Comparison of ENCODE assay signal across 16 mouse cellular contexts in the genomic region with DNA sequence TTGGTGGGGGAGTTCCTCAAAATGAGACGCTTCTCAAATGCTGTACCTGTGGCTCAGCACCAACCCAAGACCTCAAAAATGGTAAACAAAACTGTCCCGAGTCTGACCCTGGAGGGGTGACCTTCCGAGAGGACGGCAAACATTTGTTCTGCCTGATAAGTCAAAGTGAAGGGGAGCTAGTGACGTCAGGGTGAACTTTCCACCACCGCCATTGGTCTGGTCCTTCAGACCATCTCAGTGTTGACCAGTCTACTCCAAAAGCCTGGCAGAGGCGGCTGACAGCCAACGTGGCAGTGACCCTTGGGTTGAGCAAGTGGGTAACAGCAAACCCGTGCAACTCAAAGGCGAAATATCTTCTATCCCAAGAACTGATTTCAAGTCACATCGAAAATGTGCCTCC. TPM values are rescaled to one million over a fixed set of nuclear protein-coding genes. Genes with fewer than 3 reads are reported as not detected.
A peak's percentile ranks its signal among the peaks of the same experiment; 100 is the strongest.
DNase-seq lines count a peak whose midpoint lies in the region; ATAC-seq and TF ChIP-seq lines count a peak whose summit lies in the region.
"Had no signal": no experiment of that assay in that cellular context is flagged by ENCODE, and none has a peak within 500 bp of the region (broad histone marks: within the 10 kb centered on the region; RNA-seq: fewer than 3 reads in every experiment).

No protein-coding gene starts in this region.

- no peaks in the 10 kb centered on the region for H3K9me3 ChIP-seq in stomach, embryonic 14.5 days (ENCODE audit: control insufficient read depth, low read depth, low read length)
- no peaks in the 10 kb centered on the region for H3K9me3 ChIP-seq in intestine, postnatal 0 days (ENCODE audit: control insufficient read depth)
- H3K9me3 ChIP-seq: embryonic facial prominence, embryonic 15.5 days; hindbrain, embryonic 13.5 days had no signal

- TF ChIP-seq POLR2A in liver, adult 2 months (IDR thresholded peaks at IDR 0.05; ENCODE audit: extremely low read depth, insufficient read depth, low read length): peak; percentile 41; the same call in 1 of the 2 replicates
- TF ChIP-seq POLR2A in lung, adult 2 months (IDR thresholded peaks at IDR 0.05; ENCODE audit: borderline replicate concordance, extremely low read depth, low read depth, low read length): no peak
- TF ChIP-seq POLR2A in cerebellum, adult 2 months (IDR thresholded peaks at IDR 0.05; ENCODE audit: borderline replicate concordance, insufficient read depth, low read length): no peak

- 22% methylated on average over 11 of the region's 11 CpGs for WGBS in liver, adult 2 months
- 47% methylated on average over 11 of the region's 11 CpGs for WGBS in lung, adult 2 months
- WGBS in stomach, embryonic 14.5 days: 55% methylated on average over 11 of the region's 11 CpGs
- WGBS in cerebellum, adult 2 months: 89% methylated on average over 11 of the region's 11 CpGs
- WGBS in intestine, postnatal 0 days: 55% methylated on average over 11 of the region's 11 CpGs

- peak overlapping the region; percentile 60 for H3K4me3 ChIP-seq in liver, adult 2 months (ENCODE audit: insufficient read depth, low read depth, low read length)
- no peak overlapping the region for H3K4me3 ChIP-seq in lung, adult 2 months (replicated peaks; ENCODE audit: extremely low read depth, low read depth, low read length)
- no peak overlapping the region for H3K4me3 ChIP-seq in stomach, embryonic 14.5 days (ENCODE audit: low read depth, low read length)
- no peak overlapping the region for H3K4me3 ChIP-seq in cerebellum, adult 2 months (replicated peaks; ENCODE audit: insufficient read depth, low read depth, low read length)
- H3K4me3 ChIP-seq in intestine, postnatal 0 days (ENCODE audit: low read depth, low read length): no peak overlapping the region
- H3K4me3 ChIP-seq: embryonic facial prominence, embryonic 15.5 days; hindbrain, embryonic 13.5 days had no signal

- TF ChIP-seq CTCF in liver, adult 2 months (IDR thresholded peaks at IDR 0.05; ENCODE audit: low read depth, low read length): no peak
- no peak for TF ChIP-seq CTCF in lung, adult 2 months (IDR thresholded peaks at IDR 0.05; ENCODE audit: insufficient read depth, low read length)
- TF ChIP-seq CTCF in cerebellum, adult 2 months (IDR thresholded peaks at IDR 0.05; ENCODE audit: borderline replicate concordance, insufficient read depth, low read depth, low read length): no peak
- TF ChIP-seq CTCF in intestine, postnatal 0 days (IDR thresholded peaks at IDR 0.05; ENCODE audit: low read depth): no peak

- DNase-seq in adrenal gland, adult 2 months: peak; percentile 18
- DNase-seq in adrenal gland, adult (ENCODE audit: inconsistent age in 2 of 2, low spot score in 1 of 2): no peak
- peak; percentile 99 for DNase-seq in liver, adult 2 months (ENCODE audit: extremely low read depth, low read depth, low spot score)
- DNase-seq in lung, adult 2 months: peak; percentile 51
- DNase-seq in cerebellum, adult 2 months: no peak
- DNase-seq in right cerebral cortex, adult 2 months (ENCODE audit: low spot score in 2 of 2): no peak
- DNase-seq: cerebellum, adult 11-12 months; kidney, postnatal 25 days; midbrain, embryonic 14.5 days; thymus, adult 2 months had no signal

- H3K27me3 ChIP-seq in liver, adult 2 months (ENCODE audit: control insufficient read depth, insufficient read depth, low read length): no peaks in the 10 kb centered on the region
- H3K27me3 ChIP-seq in stomach, embryonic 14.5 days (ENCODE audit: control insufficient read depth, insufficient read depth, low read length): no peaks in the 10 kb centered on the region
- no peaks in the 10 kb centered on the region for H3K27me3 ChIP-seq in cerebellum, adult 2 months (ENCODE audit: control insufficient read depth, insufficient read depth, low read length)
- H3K27me3 ChIP-seq in intestine, postnatal 0 days (replicated peaks; ENCODE audit: control insufficient read depth, insufficient read depth, low read length): no peaks in the 10 kb centered on the region
- H3K27me3 ChIP-seq: embryonic facial prominence, embryonic 15.5 days; hindbrain, embryonic 13.5 days had no signal

- ATAC-seq in stomach, embryonic 14.5 days (ENCODE audit: insufficient number of reproducible peaks, insufficient read depth, low FRiP score, low read depth): peak; percentile 14; the same call in 1 of the 2 replicates
- ATAC-seq in intestine, postnatal 0 days: no peak
- ATAC-seq: intestine, embryonic 16.5 days had no signal

- peaks cover 16% of the 10 kb centered on the region for H3K36me3 ChIP-seq in liver, adult 2 months (ENCODE audit: control insufficient read depth, insufficient read depth, low read length)
- H3K36me3 ChIP-seq in stomach, embryonic 14.5 days (ENCODE audit: control insufficient read depth, insufficient read depth, low read length): no peaks in the 10 kb centered on the region
- H3K36me3 ChIP-seq in intestine, postnatal 0 days (ENCODE audit: control insufficient read depth, insufficient read depth): no peaks in the 10 kb centered on the region
- H3K36me3 ChIP-seq: embryonic facial prominence, embryonic 15.5 days; hindbrain, embryonic 13.5 days had no signal

- no peak overlapping the region for H3K4me2 ChIP-seq in stomach, embryonic 14.5 days (replicated peaks; ENCODE audit: low read depth, low read length)
- no peak overlapping the region for H3K4me2 ChIP-seq in intestine, postnatal 0 days (replicated peaks; ENCODE audit: low read depth)
- H3K4me2 ChIP-seq: embryonic facial prominence, embryonic 15.5 days; hindbrain, embryonic 13.5 days had no signal

- H3K9ac ChIP-seq in liver, adult 2 months (ENCODE audit: low read depth, low read length): peak overlapping the region; percentile 83
- H3K9ac ChIP-seq in stomach, embryonic 14.5 days (replicated peaks; ENCODE audit: low read depth, low read length): no peak overlapping the region
- no peak overlapping the region for H3K9ac ChIP-seq in intestine, postnatal 0 days (ENCODE audit: low read depth, low read length)
- H3K9ac ChIP-seq: embryonic facial prominence, embryonic 15.5 days; hindbrain, embryonic 13.5 days had no signal

- peaks cover 36% of the 10 kb centered on the region for H3K79me2 ChIP-seq in liver, adult 2 months (ENCODE audit: control insufficient read depth, insufficient read depth, low read length)

- H3K4me1 ChIP-seq in liver, adult 2 months (ENCODE audit: control insufficient read depth, insufficient read depth, low read length): peaks cover 26% of the 10 kb centered on the region
- H3K4me1 ChIP-seq in lung, adult 2 months (ENCODE audit: control insufficient read depth, insufficient read depth, low read length): peaks cover 2% of the 10 kb centered on the region; the same call in 1 of the 2 replicates
- peaks cover 8% of the 10 kb centered on the region for H3K4me1 ChIP-seq in stomach, embryonic 14.5 days (ENCODE audit: control insufficient read depth, insufficient read depth, low read length)
- no peaks in the 10 kb centered on the region for H3K4me1 ChIP-seq in cerebellum, adult 2 months (ENCODE audit: control insufficient read depth, insufficient read depth, low read length)
- H3K4me1 ChIP-seq in intestine, postnatal 0 days (replicated peaks; ENCODE audit: control insufficient read depth, insufficient read depth, low read length): no peaks in the 10 kb centered on the region
- H3K4me1 ChIP-seq: embryonic facial prominence, embryonic 15.5 days; hindbrain, embryonic 13.5 days had no signal

- H3K27ac ChIP-seq in liver, adult 2 months (replicated peaks; ENCODE audit: insufficient read depth, low read depth, low read length): peak overlapping the region; percentile 96
- H3K27ac ChIP-seq in stomach, embryonic 14.5 days (ENCODE audit: low read length): no peak overlapping the region
- no peak overlapping the region for H3K27ac ChIP-seq in cerebellum, adult 2 months (ENCODE audit: insufficient read depth, low read length)
- no peak overlapping the region for H3K27ac ChIP-seq in intestine, postnatal 0 days (ENCODE audit: low read depth, low read length)
- H3K27ac ChIP-seq: embryonic facial prominence, embryonic 15.5 days; hindbrain, embryonic 13.5 days had no signal

RNA-seq across cellular contexts. Expression of gene Slc38a4, which starts 27.1 kb away (rescaled TPM):
- total RNA-seq in adrenal gland, adult 2 months (2021): 1 to 10 TPM; 4.3 to 7.2 TPM
- polyA plus RNA-seq in adrenal gland, adult 2 months (2012; rRNA removed): 0.90 and 1.8 TPM in 2 replicates
- total RNA-seq in liver, adult 2 months (2014; rRNA removed): 1,197 and 1,621 TPM in 2 replicates
- 659 and 663 TPM in 2 replicates for polyA plus RNA-seq in liver, adult 2 months (2012; rRNA removed)
- polyA plus RNA-seq in lung, adult 2 months (2012; rRNA removed): 5.8 and 6.7 TPM in 2 replicates
- polyA plus RNA-seq in stomach, embryonic 14.5 days (2014; fragmentation: Nextera tagmentation; extraction: Ambion mirVana): 59.1 and 72.9 TPM in 2 replicates
- 0.13 TPM in 2 replicates for polyA plus RNA-seq in cerebellum, adult 2 months (2012; rRNA removed)
- 8.8 and 11.4 TPM in 2 replicates for polyA plus RNA-seq in intestine, postnatal 0 days (2015; fragmentation: Nextera tagmentation; extraction: Ambion mirVana)
- total RNA-seq: granulocyte monocyte progenitor cell, adult 5-6 weeks had no signal

Comparison
In these comparisons a context has a peak if more than half of its experiments do, and no peak if none do; other contexts are left out.
1. DNase-seq: peak in adrenal gland, adult 2 months (single experiment), liver, adult 2 months (single experiment) and lung, adult 2 months (single experiment); none in adrenal gland, adult (0 of 2), cerebellum, adult 2 months (0 of 2) and right cerebral cortex, adult 2 months (0 of 2).